Comparison of ENCODE assay signal across 18 mouse cellular contexts in genomic region chr16:24143894-24144293, GRCm38 (mm10).
A peak's percentile ranks its signal among the peaks of the same experiment; 100 is the strongest.
DNase-seq lines count a peak whose midpoint lies in the region; ATAC-seq lines count a peak whose summit lies in the region.
"Had no signal": no experiment of that assay in that cellular context is flagged by ENCODE, and none has a peak within 500 bp of the region (broad histone marks: within the 10 kb centered on the region; RNA-seq: fewer than 3 reads in every experiment).

No protein-coding gene starts in this region.

- no peaks in the 10 kb centered on the region for H3K9me3 ChIP-seq in limb, embryonic 10.5 days (replicated peaks)
- H3K9me3 ChIP-seq: embryonic facial prominence, embryonic 10.5 days; embryonic facial prominence, embryonic 12.5 days; forebrain, embryonic 10.5 days; forebrain, embryonic 12.5 days had no signal

- peaks cover 3% of the 10 kb centered on the region; the same call in 1 of the 2 replicates for H3K4me1 ChIP-seq in brown adipose tissue, adult 24 weeks (ENCODE audit: control insufficient read depth, insufficient read depth, insufficient read length, low read length)
- peaks cover 28% of the 10 kb centered on the region for H3K4me1 ChIP-seq in limb, embryonic 10.5 days
- H3K4me1 ChIP-seq: embryonic facial prominence, embryonic 12.5 days; forebrain, embryonic 10.5 days; forebrain, embryonic 12.5 days had no signal

- H3K27me3 ChIP-seq in limb, embryonic 10.5 days (ENCODE audit: low read depth, poor library complexity, severe bottlenecking) = no peaks in the 10 kb centered on the region
- H3K27me3 ChIP-seq: embryonic facial prominence, embryonic 12.5 days; forebrain, embryonic 12.5 days had no signal

- H3K4me3 ChIP-seq in brown adipose tissue, adult 24 weeks (ENCODE audit: insufficient read depth, low read depth, low read length) = no peak overlapping the region
- H3K4me3 ChIP-seq in limb, embryonic 10.5 days = no peak overlapping the region
- H3K4me3 ChIP-seq: embryonic facial prominence, embryonic 10.5 days; embryonic facial prominence, embryonic 12.5 days; forebrain, embryonic 10.5 days; forebrain, embryonic 12.5 days had no signal

- no peak for ATAC-seq in frontal cortex, adult (ENCODE audit: low TSS enrichment)
- ATAC-seq: forebrain, embryonic 14.5 days; forebrain, embryonic 16.5 days had no signal

- 93% methylated on average over 3 of the region's 3 CpGs for WGBS in limb, embryonic 10.5 days

- peak overlapping the region; percentile 59 for H3K27ac ChIP-seq in brown adipose tissue, adult 24 weeks (replicated peaks; ENCODE audit: low read depth, low read length)
- H3K27ac ChIP-seq in limb, embryonic 10.5 days = 0 out of 2 replicates have a peak overlapping the region, but pooled peaks have one; percentile 1
- H3K27ac ChIP-seq: embryonic facial prominence, embryonic 10.5 days; embryonic facial prominence, embryonic 12.5 days; forebrain, embryonic 10.5 days; forebrain, embryonic 12.5 days had no signal

- no peaks in the 10 kb centered on the region for H3K36me3 ChIP-seq in limb, embryonic 10.5 days
- H3K36me3 ChIP-seq: embryonic facial prominence, embryonic 10.5 days; embryonic facial prominence, embryonic 12.5 days; forebrain, embryonic 10.5 days; forebrain, embryonic 12.5 days had no signal

- DNase-seq in adipocyte (ENCODE audit: low spot score) = peak; percentile 53
- no peak for DNase-seq in limb, embryonic 10.5 days (ENCODE audit: low spot score)
- DNase-seq in natural killer cell, adult 2 months (ENCODE audit: low spot score in 2 of 2) = no peak
- DNase-seq: adrenal gland, adult 8-10 months; adrenal gland, postnatal 25 days; cerebellum, adult 11-12 months; cerebellum, adult 2 months; cerebellum, adult 9-10 months; cerebellum, postnatal 10 days; cerebellum, postnatal 25 days had no signal
